Mouse (Mus musculus) liver, embryonic 14 days (tissue): Measurements from ENCODE around the gene Ap4s1. TPM values are rescaled to one million over a fixed set of nuclear protein-coding genes. Genes with fewer than 3 reads are reported as not detected.

ENCODE experiments used
- polyA plus RNA-seq: library from polyadenylated mRNA; depleted of rRNA; stranded (reverse); fragments of >200 nt; gene quantifications from 2 replicates; pipeline ENCODE4 v1.2.3, GENCODE M21; 2012; rRNA removed

Gene Ap4s1
- 7.1 and 7.2 TPM in 2 replicates for polyA plus RNA-seq

DNA sequence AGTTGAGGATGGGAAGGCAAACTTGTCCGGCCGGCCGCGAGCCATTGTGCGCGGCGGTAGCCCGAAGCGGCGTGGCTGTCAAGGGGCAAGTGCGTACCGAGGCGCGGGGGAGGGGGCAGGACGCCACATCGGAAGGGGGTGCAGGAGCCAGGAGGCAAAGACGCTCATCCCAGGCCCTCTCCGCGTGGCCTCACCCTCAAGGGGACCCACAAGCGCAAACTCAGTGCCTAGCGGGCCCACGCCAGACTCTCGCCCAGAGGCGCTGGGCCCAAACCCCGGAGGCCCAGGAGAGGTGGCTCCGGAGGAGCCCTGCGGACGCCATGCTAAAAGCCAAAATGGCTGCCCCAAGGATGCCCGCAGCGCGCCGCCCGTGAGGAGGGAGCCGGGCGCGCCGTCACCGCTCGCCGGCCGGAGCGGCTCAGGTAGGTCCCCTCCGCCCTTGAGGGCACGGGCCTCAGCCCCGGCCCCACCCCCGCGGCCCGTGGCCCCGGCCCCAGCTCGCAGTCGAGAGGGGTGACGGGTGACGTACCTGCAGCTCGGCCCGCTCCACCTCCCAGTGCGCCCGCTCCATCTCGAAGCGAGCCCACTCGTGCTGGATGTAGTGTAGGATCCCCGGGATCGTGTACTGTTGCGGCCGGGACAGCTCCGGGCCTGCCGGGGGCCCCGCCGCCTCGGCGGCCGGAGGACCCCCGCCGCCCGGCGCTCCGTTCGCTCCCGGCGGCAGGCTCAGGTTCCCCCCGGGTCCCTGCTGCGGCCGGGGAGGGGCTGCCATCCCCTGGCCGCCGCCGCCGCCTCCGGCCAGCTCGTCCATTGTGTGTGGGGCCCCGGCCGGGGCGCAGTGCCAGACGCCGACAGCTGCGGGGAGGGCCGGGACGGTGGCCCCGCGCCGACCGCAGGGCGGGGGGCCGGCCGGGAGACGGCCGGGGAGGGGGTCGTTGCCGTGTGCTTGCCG, at the start of gene Ap4s1:
Gene Ap4s1 (plus strand): TSS at position 141 of the 952 bp plus-strand sequence.

DNA sequence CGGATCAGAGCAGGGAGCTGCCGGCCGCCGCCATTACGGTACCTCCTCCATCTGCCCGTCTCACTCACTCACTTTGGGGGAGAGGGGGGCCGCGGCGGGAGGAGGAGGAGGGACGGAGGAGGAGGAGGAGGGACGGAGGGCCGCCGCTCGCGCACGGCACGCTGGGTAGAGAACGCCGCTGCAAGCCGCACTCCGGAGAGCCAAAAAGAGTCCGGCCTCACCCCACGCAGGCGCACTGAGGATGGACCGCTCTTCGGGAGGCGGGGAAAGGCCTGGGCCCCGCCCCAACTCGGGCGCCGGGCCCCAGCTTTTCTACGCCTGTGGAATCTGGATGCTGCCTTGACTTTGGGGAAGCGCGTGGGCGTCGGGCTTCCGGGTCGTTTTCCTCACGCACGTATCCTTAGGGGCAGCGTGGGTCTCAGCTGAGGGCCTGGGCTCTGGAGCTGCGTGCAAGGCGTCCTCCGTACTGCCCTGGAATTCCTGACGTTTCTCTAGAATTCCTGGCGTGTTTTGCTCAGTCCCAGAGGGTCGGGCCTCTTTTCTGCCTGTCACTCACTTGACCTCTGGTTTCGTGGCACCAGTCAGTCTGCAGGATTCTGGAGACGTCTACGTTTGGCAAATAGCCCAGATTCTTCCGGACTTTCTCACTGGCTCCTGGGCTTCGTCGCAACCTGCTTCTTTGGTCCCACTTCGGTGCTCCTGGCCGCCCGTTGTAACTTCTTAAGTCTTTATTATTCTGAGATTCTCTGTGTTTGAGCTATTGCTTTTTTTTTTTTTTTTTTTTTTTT, 1.2 kb downstream of the Ap4s1 start, which contains the start of gene Strn3:
Gene Strn3 (minus strand): TSS at position 53 of the 788 bp plus-strand sequence.

Other genes with a start within 250 kb of the Ap4s1 start
- gene Coch, start 97.7 kb upstream of the Ap4s1 start, polyA plus RNA-seq, result 0.03 and 0.28 TPM in 2 replicates
- 15.0 and 17.5 TPM in 2 replicates for gene Strn3, start 864 bp downstream of the Ap4s1 start, polyA plus RNA-seq
- 20.6 and 24.6 TPM in 2 replicates for gene Hectd1, start 138.5 kb downstream of the Ap4s1 start, polyA plus RNA-seq